Mouse (Mus musculus): Measurements from ENCODE around the gene Shisa8.

The Shisa8 gene

DNA sequence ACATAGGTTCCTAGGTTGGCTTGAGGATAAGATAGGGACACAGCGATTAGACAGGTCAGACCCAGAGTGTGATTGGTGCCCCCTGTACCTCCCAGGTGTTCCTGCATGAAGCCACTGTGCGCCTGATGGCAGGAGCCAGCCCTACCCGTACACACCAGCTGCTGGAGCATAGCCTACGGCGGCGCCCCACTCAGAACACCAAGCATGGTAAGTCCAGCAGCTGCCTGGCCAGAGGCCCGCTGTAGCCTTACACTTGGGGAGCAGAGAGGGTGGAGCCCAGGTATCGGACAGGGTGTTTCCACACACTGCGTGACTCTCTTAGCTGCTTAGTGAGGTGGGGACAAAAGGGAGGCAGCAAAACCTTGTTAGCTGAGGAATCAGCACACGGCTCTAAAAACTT is 9.5 kb downstream of the Shisa8 start:
- DNase-seq: no peak

DNA sequence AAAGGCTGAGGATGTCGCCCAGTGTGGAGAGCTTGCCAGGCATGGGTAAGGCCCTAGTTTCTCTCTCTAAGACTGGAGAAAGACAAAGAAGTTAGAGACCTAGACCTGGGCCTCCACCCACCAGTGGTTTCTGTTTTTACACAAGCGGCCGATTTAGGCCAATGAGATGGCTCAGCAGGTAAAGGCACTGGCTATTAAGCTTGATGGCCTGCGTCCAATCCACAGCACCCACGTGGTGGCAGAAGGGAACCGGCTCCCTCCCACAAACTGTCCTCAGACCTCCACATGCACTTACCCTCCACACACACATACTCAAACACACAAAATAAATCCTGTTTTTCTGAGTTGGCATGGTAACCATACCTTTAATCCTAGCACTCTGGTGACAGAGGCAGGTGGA is 10.5 kb downstream of the Shisa8 start:
- DNase-seq: no peak

DNA sequence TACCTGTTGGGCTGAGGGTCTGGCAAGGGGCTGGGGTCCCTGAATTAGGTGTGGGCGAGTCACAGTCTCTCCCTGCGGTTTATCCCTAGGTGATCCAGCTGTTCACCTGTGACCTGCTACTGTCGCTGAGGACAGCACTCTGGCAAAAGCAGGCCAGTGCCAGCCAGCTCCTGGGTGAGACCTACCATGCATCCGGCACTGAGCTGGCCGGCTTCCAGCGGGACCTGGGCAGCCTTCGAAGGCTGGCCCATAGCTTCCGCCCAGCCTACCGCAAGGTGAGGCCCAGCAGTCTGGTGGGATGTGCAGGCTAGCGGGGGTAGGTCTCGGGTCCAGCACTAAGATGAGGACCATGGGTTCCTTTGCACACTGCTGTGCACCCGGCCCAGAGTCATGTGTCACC is 13.1 kb downstream of the Shisa8 start:
- no peak for DNase-seq

DNA sequence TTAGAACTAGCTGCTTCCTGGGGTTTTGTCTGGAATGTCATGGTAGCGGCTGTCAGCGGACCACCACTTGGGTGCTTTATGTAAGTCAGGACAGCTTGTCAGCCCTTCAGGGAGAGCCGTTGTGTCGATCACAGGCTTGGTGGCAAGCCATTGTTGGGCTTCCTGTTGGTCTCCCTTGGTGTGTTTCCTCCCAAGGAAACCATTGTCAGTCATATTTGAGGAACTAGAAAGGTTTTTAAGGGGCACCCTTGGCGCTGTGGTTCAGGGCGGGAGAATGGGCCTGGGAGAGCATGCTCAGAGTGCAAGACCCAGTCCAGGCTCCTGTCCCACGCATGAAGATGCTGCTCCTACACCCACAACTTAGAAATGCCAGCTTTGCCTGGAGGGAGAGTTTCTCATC is 14.3 kb downstream of the Shisa8 start:
- no peak for DNase-seq

DNA sequence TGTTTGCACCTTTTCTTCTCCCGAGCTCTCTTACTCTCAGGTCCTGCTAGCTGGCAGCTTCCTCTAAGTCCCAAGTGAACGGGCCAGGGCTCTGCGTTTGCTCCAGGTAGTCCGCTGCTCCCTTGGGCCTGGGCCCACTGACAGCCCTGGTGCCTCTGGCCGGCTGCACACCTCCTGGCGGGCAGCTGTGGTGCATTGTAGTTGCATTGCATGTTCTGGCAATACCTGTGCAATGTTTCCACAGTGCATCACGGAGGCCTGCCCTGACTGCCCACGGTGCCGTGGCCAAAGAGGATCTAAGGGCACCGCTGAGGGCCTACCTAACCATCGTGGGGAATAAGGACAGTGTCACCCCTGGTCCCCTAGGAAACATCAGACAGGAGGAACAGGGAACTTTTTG is 14.7 kb downstream of the Shisa8 start:
- no peak for DNase-seq

DNA sequence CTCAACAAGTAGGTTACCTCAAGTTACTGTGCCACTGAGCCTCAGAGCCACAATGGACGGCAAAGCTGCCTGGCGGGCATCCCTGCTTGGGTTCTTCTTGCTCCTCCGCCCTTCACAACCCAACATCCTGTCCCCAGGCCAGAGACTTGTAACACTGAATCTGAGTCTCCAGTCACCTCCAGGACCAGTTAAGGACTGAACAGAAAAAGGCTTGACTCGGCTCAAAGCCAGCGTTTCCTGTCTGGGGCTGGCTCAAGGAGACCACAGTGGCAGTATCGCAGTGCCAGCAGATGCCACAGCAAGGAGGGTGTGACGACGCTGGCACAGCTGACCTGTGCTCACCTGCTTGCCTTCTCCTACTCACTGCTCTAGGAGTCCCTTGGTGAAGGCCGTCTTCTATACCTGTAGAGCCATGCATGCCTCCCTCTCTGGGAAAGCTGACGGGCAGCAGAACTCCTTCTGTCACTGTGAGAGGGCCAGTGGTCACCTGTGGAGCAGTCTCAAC is 15.3 kb downstream of the Shisa8 start:
- DNase-seq: no peak

DNA sequence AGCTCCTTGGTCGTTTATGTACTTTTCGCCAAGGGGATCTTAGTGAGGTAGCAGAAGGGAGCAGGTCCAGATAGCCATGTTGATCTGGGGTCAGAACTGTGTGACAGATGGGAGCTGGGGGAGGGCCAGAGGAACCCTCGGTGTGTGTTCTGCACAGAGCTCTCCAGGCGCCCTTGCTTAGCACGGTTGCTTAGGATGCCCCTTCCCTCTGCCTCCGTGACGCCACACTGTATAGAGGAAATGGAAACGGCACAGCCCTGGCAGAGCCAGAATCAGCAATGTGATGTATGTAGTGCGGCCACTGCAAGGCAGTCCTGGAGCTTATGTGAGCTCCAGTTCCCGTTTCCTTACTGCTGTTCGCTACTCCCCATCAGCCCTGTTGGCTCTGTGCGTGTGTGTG is 16.3 kb downstream of the Shisa8 start:
- no peak for DNase-seq

DNA sequence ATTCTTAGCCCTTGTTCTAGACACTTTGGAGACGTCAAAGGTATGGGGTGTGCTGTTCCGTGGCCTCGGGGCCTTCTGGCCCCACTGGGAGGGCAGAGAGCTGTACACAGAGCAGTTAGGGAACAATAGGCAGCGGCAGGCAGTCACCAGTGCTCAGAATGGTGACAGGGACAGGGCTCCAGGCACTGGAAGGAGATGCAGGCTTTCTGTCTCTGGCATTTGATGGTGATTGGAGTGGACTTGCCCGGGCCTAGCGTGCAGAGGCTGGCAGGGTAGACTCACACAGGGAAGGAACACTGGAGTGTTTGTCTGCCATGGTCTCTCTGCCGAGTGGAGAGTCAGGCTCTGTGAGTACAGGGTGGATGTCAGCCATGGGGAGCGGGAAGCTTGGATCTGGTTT is 20.0 kb downstream of the Shisa8 start:
- DNase-seq: no peak

DNA sequence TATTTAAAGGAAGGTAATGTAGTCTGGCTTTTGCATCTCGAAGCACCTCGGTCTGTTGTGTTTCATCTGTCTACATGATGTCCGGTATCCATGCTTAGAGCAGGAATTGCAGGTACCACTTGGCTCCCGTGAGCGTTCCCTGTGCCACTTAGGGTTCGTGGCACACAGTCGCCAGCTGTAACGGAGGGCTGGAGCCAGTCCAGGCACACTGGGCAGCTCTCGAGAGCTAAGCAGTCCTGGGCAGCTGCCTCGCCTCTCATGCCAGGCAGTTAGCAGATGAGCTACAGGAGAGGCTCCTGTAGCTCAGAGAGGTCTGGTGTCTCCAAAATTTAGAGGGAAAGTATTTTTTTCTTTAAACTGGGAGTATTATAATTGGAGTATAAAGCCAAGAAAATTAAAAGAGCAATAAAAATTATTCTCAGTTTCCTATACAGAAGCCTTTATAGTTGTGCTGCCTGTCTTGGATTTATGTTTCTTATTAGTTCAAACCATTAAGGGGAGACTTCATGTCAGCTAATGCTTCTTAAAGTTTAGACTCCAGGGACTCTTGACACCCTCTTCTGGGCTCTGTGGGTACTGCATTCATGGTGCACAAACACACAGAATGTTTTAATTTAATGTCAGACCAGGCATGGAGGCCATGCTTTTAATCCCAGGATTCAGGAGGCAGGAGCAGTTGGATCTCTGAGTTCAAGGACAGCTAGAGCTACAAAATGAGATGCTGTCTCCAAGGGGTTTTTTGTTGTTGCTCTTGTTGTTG is 24.0 kb downstream of the Shisa8 start:
- peak; percentile 68 to 74 for DNase-seq

DNA sequence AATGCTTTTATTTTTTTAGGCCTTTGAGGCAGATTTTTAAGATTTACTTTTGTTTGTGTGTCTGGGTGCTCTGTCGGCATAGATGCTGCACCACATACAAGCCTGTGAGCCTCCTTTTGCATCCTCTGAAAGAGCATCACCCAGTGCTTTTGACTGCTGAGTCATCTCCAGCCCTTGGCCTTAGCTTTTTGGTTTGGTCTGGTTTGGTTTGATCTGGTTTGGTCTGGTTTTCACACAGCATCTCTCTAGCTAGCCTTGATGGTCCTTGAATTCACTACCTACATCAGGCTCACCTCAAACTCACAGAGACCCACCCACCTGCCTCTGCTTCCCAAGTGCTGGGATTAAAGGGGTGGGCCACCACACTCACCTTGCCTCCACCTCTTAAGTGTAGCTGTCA is 24.7 kb downstream of the Shisa8 start:
- no peak for DNase-seq

DNA sequence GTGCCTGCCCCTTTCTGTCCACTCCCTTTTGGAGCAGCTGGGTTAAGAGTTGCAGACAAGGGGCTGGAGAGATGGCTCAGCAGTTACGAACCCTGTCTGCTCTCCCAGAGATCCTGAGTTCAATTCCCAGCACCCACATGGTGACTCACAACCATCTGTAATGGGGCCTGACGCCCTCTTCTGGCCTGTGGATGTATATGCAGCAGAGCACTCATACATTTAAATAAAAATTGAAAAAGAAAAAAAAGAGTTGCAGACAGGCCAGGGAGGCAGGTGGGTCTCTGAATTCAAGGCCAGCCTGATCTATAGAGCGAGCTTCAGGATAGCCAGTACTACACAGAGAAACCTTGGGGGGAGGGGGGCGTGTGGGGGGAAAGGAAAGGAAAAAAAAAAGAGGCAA is 25.2 kb downstream of the Shisa8 start:
- no peak for DNase-seq

DNA sequence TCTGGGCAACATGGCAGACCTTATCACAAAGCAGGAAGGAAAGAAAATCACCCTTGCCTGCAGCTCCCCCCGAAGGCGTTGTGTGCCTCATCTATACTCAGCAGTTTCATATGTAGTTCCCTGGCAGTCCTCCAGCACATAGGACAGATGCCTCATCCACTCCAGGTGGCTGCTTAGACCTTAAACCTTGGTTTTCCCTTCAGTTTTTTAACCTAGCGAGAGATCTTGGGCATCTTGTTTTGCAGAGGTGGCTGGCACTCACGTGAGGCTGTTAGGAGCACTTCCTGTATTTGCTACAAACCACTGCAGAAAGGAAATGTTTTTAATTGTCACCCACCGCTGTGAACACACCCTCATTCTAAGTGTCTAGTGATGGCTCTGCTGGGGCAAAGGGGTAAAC is 25.7 kb downstream of the Shisa8 start:
- DNase-seq: no peak

DNA sequence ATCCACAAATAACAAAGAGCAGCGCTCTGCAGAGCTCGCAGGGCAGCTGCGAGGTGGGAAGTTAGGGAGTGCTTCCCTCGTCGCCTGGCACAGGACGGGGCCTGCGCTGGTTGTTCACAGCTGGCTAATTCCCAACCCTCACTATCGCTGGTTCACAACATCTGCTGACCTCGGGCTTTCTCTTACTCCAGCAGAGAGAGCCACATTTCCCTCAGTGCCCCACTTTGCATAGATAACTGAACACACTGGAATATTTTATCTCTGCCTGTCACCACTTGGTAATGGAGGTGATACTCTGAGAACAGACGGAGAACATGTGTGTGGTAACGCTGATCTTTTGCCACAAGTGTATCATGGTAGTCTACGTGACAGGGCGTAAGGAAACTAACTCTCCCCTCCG is 26.5 kb downstream of the Shisa8 start:
- DNase-seq: no peak

DNA sequence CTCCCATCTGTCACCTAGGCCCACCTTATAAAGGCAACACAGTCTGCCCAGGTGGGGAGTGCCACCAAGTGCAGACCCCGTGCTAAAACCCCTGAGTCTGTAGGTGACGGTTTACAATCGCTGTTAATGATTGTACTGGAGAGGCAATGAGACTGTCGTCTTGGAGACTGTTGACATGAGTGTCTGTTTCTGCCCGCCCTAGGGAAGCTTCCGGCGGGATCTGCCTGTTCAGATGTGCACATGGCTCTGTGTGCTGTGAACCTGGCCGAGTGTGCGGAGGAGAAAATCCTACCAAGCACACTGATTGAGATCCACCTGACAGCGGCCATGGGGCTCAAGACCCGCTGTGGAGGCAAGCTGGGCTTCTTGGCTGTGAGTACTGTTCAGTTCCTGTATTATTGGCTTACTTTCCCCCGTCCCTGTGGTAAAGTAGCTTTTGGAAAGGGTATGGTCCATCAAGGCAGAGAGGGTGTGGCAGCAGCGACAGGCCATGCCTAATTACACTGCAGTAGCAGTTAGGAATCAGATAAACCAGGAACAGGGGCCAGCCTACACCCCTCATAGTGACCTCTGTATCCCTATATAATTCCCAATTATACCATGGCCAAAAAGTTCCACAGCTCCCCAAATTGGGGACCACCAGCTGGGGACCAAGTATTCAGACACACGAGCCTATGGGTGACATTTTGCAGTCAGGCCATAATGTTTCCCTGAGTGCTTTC is 27.4 kb downstream of the Shisa8 start:
- DNase-seq: peak; percentile 21 to 52

DNA sequence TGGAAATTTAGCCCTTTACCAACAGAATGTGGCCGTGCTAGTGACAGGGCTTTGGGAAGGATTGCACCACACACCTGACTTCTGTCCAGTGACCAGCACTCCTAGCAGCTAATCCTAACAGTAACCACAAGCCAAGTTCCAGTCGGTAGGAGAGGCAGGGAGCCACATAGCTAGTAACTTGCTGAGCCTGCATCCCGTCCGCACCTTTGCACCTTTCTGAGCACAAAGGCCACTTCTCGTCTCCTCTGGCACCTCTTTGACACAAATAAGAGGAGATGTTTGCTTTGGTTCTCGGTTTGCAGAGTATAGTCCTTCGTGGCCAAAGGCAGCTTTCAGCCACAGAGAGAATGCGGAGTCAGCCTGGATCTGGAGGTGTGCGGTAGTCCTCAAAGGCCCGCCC is 28.0 kb downstream of the Shisa8 start:
- peak in 1 of 2 experiments; percentile 60 for DNase-seq

DNA sequence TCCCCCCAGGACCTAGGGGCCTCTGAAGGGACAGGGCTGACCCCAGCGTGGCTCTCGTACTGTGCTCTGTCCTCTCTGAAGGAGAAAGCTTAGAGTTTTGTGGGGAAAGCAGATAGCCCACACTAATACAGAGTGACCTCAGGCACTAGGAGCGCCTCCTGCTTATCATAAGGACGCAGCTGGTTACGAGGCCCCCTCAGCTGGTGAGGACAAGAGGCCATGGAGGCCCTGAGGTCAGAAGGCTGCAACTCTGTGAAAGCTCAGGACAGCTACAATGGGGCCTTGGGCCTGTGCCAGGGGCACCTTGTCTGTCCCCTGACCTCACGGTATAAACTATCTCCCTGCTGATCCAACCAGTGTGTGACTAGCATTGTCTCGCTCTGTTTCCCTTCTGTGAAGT is 28.4 kb downstream of the Shisa8 start:
- DNase-seq: peak; percentile 53 to 73

DNA sequence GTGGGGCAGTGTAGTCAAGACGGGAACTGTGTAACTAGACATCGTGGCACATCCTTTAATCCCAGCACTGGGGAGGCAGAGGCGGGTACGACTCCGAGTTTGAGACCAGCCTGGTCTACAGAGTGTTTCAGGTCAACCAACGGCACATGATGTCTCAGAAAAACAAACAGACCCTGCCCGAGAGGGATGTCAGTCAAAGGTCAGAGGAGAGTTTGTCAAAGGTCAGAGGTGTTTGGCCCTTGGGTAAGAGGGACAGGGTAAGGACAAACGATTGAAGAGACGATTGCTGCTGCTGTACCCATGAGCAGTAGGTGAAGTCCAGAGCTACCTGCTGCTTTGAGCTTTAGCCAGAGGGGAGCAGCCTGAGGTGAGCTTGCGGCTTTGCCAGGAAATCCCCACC is 29.0 kb downstream of the Shisa8 start:
- no peak for DNase-seq

DNA sequence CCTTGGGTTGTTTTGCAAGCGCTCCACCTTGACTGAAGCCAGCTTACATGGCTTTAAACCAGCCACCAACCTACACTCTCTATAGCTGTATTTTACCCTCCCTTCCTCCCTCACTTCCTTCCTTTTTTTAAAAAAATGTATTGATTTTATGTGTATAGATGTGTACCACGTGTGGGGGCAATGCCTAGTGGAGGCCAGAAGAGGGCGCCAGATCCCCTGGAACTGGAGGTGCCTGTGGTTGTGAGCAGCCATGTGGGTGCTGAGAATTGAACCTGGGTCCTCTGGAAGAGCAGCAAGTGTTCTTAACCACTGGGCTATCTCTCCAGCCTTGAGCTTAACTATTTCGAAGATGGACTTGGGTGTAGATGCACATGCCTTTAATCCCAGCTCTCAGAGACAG is 30.3 kb downstream of the Shisa8 start:
- no peak for DNase-seq

DNA sequence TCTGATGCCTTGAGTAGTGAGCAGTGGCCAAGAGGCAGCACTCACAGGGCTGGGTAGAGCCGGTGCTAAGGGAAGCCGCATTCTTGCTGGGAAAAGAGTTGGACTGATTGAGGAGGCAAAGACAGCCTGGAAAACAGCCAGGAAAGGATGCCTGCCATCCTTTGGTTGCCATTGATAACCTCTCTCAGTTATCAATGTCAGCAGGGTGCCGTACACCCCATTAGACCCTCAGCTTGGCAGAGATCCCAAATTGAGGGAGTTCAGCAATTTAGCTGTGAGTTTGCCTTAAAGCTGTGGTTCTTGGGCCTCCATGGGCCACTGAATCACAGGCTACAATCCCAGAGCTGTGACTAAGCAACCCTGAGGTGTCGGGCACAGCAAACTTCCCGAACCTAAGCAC is 31.5 kb downstream of the Shisa8 start:
- no peak for DNase-seq

DNA sequence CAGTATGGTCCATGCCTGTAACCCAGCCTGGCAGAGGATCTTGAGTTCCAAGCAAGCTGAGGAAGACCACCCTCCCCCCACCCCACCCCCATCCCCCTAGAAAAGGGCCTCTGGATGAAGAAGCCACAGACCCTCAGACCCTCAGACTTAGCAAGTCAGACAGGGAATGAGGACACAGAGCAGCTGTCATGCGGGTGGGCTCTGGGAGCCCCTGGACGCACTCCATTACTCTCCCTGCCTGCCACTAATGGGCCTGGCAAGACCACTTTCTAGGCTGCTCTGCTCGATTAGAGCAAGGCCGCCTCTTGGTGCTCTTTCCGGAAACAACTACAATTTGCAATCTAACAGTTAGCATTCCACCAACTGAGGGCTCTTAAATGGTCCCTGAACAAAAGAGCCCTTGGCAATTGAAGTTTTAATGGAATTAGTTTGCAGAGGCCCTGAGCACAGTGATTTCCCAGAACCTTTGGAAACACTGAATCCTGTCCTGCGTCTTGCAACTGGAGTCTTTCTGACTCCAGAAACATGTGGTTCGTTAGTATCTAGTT is 34.8 kb downstream of the Shisa8 start:
- no peak for DNase-seq

DNA sequence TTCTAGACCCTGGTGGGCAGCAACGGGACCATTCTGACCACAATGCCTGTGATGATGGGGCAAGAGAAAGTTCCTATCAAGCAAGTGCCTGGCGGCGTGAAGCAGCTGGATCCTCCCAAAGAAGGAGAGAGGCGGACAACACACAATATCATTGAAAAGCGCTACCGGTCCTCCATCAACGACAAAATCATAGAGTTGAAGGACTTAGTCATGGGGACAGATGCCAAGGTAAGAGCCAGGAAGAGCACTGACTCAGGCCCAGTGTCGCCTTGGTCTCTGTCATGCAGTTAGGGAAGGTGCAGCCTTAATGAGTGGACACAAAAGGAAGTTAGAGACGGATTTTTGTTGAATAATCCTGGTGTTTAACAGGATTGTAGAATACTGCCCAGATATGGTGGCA is 37.5 kb downstream of the Shisa8 start:
- no peak for DNase-seq

DNA sequence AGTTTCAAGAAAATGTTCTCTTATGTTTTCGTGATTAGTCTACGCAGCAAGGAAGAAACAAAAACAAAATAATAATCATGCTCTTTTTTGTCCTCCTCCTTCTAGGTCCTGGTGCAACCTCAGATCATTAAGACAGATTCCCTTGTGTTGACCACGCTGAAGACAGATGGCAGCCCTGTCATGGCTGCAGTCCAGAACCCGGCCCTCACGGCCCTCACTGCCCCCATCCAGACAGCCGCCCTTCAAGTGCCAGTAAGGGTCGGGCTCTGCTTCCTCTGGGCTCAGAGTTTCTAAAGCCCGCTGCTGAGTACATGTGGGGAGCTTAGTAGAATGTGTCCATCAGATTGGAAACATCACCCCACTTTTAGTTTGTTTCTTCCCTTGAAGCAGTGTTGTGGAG is 40.0 kb downstream of the Shisa8 start:
- DNase-seq: no peak

DNA sequence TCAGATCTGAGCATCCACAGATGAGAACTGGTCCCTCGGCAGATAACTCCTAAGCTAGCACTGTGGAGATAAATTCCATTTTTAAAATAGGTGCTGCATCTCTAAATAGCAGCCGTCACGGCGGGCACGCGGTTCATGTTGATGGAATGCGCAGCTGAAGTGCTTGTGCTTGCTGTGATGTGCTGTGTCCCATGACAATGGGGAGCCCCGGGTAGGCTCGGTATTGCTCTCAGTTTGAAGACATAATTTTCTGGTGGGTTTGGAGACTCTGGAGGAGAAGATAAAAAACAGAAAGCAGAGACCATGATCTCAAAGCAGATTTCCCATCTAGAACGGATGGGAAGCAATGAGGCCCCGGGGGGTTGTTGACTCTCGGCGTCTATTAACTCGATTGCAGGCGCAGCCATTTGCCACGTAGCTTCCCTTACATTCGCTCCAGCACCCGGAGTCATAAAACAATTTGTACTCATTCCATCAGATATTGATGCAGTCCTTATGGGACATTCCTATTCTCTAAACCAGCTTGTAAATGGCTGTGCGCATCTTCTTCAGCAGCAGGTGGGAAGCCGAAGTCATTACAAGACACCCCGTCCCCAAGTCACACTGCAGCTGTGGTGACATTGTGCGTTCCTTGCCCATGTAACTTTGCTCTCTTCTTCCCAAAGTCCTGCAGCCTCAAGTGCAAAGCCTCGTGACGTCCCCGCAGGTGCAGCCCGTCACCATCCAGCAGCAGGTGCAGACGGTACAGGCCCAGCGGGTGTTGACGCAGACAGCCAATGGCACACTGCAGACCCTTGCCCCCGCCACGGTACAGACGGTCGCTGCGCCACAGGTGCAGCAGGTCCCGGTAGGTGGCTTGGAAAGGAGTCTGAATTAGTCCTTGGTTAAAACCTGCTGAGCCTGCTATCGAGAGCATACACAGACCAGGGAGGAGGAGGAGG is 41.9 kb downstream of the Shisa8 start:
- no peak for DNase-seq

Measured in kidney, postnatal 4 days (tissue).